Mouse (Mus musculus) ovary, postnatal 14 days (tissue): Measurements from ENCODE around the gene Usp2.

Experiments
- DNase-seq: peaks from one replicate; pipeline ENCODE4 v3.0.0; 2022; ENCODE audit warnings: low spot score

Gene Usp2

GRCm38 (mm10) chr9:44046426-44046825 lies 20.4 kb upstream of the Usp2 start:
- DNase-seq: no peak

DNA sequence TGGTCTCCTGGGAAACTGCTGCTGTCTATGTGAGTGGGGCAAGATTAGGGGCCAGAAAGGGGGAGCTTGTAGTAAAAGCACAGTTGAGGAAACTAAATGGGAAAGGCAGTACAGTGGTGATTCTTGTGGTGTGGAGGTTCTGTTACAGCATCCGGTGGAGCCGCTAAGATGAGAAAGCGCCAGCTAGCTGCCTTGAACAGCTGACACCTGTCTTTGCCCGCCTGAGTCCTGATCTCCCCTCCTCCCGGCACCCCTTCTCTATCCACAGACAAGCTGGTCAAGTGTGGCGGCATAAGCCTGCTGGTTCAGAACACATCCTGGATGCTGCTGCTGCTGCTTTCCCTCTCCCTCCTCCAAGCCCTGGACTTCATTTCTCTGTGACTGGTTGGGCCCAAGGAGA lies 19.8 kb upstream of the Usp2 start:
- DNase-seq: no peak

- no peak for DNase-seq
Measured at GRCm38 (mm10) chr9:44047571-44048490, 19.0 kb upstream of the Usp2 start.

GRCm38 (mm10) chr9:44048541-44049380 lies 18.1 kb upstream of the Usp2 start:
- DNase-seq: no peak

DNA sequence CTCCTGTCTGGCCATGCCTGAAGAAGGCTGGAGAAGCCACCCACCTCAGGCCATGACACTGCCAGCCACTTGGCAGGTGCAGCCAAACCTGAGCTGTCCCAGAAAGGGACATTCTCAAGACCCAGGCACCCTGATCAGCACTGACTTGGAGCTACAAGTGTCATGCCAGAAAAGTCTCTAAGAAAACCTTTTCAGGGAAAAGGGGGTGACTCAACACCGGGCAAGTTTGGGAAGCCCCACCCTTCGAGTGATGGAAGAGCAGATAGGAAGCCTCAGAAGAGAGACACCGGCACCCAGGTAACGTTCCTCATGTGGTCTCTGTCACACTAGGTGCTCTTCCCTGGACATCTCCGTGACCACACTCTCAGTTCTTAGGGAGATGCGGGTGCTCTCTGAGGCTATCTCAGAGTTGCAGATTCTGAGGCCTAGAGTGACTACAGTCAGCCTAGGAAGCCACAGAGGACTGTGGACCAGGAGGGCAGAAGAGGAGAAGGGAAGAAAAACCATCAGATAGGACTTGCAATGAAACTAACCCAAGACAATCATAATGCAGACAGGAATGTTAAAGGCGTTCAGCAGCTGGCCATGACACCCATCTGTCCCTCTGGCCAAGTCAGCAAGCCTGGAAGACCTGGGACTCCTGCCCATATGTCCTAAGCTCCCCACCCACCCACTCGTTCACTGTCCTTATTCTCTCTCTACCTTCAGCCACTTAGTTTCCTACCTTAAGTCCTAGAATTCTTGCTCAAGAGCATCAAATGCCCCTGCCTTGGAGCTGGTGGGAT lies 17.2 kb upstream of the Usp2 start:
- DNase-seq: no peak

DNA sequence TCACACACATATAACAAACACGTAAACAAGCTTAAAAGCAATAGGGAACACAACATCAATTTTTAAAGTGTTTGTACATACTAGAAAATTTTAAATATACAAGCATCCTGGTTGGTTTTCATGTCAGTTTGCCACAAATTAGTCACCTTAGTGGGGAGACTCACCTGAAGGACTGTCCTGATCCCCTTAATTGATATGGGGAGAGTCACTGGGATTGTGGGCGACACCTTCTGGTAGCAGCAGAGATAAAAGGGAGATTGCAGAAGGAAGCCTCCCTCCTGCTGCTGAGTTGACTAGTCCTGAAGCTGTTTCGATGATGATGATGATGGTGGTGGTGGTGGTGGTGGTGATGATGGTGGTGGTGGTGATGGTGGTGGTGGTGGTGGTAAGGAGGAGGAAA lies 14.0 kb upstream of the Usp2 start:
- no peak for DNase-seq

GRCm38 (mm10) chr9:44053936-44054335 lies 12.9 kb upstream of the Usp2 start:
- no peak for DNase-seq

DNA sequence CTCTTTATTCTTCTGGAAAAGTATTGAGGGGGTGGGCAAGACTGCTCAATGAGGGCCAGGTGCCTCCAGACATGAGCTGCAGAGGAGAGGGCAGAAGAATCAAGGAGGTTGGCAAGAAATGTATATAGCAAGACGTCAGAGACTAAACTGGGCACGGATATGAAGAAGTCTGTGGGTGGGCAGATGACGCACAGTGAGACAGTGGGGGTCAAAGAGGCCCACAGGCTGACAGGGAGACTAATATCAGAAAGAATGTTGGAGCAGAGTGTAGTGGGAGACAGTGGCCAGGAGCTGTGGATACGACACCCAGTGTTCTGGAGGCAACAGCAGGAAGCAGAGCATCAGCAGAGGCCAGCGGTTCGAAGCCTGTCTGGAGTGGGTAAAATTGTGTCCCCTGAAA lies 8.2 kb upstream of the Usp2 start:
- no peak for DNase-seq

- DNase-seq: no peak
Measured at GRCm38 (mm10) chr9:44065177-44065576, 1.6 kb upstream of the Usp2 start.

DNA sequence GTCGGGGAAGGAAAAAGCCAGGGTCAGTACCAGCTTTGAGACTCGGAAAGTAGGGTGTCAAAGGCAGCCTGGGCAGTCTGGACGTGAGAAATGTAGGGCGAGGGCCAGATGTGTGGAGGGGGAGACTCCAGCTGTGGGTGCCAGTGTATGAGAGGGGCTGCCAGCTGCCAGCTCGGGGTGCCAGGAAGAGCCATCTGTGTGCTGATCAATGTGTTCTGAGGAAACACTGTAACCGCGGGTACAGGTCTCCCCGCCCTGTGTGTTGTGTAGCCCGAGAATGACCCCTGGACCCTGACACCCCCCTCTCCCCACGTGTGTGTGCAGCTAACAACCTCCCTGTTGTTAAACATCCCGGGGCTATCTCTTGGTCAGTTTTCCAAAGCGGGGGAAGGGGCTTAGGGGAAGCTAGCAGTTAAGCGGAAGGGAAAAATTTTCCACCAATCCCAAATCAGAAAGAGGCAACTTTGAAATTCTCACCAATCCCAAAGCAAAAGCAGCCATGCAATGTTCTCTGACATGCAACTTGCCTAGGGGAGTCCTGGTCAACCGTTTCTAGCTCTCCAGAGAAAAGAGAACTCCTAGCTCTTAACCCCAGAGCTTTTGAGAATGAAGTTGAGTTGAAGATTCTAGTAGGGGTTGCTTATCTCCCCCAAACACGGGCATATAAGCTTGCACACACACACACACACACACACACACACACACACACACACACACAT lies 579 bp downstream of the Usp2 start:
- DNase-seq: no peak

- no peak for DNase-seq
Measured at GRCm38 (mm10) chr9:44067960-44068330, 1.1 kb downstream of the Usp2 start.

- DNase-seq: no peak
Measured at GRCm38 (mm10) chr9:44069252-44069651, 2.4 kb downstream of the Usp2 start.

DNA sequence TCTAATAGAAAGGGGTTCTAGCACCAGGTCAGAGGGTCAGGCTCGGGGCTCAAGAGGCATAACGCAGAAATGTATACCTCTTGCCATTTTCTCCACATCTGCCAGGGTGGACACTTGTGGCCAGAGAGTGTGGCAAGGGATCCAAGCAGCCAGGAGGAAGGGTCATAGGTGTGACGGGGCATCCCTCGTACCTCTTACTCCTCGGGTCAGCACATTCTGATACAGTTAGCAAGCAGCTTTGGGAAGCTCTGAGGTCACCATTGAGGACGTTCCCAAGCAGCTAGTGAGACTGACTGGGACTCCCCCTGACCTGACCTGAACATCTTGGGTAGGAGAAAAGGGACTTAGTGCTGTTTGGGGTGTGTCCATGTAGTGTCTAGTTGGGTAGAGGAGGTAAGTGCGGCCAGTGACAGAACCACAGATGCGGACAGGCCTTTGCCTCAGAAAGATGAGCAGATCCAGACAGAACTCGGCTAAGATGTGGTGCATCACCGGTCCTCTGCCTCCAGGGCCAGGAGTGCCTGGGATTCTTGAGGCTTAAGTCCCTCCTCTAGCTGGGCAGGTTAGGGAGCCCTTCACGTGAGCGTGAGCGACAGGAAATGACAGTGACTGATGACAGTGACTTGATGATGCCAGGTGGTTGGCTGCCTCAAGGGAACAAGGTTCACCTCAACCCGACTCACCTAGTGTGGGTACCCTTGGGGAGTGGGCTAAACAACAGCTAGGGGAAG lies 3.5 kb downstream of the Usp2 start:
- no peak for DNase-seq

GRCm38 (mm10) chr9:44070844-44071231 lies 4.0 kb downstream of the Usp2 start:
- DNase-seq: no peak

GRCm38 (mm10) chr9:44071914-44072598 lies 5.2 kb downstream of the Usp2 start:
- DNase-seq: no peak

DNA sequence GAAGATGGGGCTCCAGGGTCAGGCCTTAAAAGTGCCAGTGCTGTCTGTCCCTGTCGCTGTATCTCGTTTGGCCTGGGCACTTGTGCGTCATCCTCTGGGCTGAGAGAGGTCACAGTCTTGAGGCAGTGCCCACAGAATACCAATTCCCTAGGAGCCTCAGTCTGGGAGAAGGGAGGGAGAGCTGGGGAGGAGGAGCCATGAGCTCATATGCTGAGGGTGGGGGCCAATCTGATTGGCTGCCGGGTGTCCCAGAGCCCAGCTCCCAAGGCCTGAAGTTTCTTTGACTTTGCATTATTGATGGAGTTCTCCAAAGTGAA lies 5.7 kb downstream of the Usp2 start:
- DNase-seq: no peak

- no peak for DNase-seq
Measured at GRCm38 (mm10) chr9:44073115-44073514, 6.3 kb downstream of the Usp2 start.

GRCm38 (mm10) chr9:44074395-44075275 lies 7.8 kb downstream of the Usp2 start:
- DNase-seq: no peak

GRCm38 (mm10) chr9:44075276-44075995 lies 8.6 kb downstream of the Usp2 start:
- no peak for DNase-seq
